Mouse (Mus musculus): ENCODE measurements at regions not wholly inside any gene's neighbourhood (a gene's known extent, or its start where the extent isn't known, plus 50 kb on each side); places are given as distances from the start of the nearest gene placed in this dataset.
A peak's percentile ranks its signal among the peaks of the same experiment; 100 is the strongest.
"Not testable (repeated sequence)": the region's sequence is repeated elsewhere in the genome, so short reads cannot be mapped to it uniquely, and the experiment has no call there.

- DNase-seq (ENCODE audit: low spot score in 2 of 2): no peak
Measured at GRCm38 (mm10) chr17:69786985-69787384, 181.9 kb upstream of the Dlgap1 start.

GRCm38 (mm10) chr17:69821473-69821872 lies 147.4 kb upstream of the Dlgap1 start:
- DNase-seq (ENCODE audit: low spot score in 2 of 2): peak in 1 of 2 experiments; percentile 37

- DNase-seq (ENCODE audit: low spot score in 2 of 2): no peak
Measured at GRCm38 (mm10) chr17:69821901-69822300, 147.0 kb upstream of the Dlgap1 start.

GRCm38 (mm10) chr17:69822921-69823320 lies 146.0 kb upstream of the Dlgap1 start:
- no peak for DNase-seq (ENCODE audit: low spot score in 2 of 2)

GRCm38 (mm10) chr17:69841308-69841707 lies 127.6 kb upstream of the Dlgap1 start:
- DNase-seq (ENCODE audit: low spot score in 2 of 2): no peak

GRCm38 (mm10) chr17:69848306-69848705 lies 120.6 kb upstream of the Dlgap1 start:
- DNase-seq (ENCODE audit: low spot score in 2 of 2): no peak

- DNase-seq (ENCODE audit: low spot score in 2 of 2): no peak
Measured at GRCm38 (mm10) chr17:69850075-69850474, 118.8 kb upstream of the Dlgap1 start.

- not testable (repeated sequence) for DNase-seq (ENCODE audit: low spot score in 2 of 2)
Measured at GRCm38 (mm10) chr17:69879958-69880357, 88.9 kb upstream of the Dlgap1 start.

- DNase-seq (ENCODE audit: low spot score in 2 of 2): no peak
Measured at GRCm38 (mm10) chr17:69893980-69894379, 74.9 kb upstream of the Dlgap1 start.
